Mouse (Mus musculus): Measurements from ENCODE around the gene Elovl1. TPM values are rescaled to one million over a fixed set of nuclear protein-coding genes. Genes with fewer than 3 reads are reported as not detected.

Elovl1 gene
- polyA plus RNA-seq, 1 experiment from 2014 or later, result 25.0 TPM

DNA sequence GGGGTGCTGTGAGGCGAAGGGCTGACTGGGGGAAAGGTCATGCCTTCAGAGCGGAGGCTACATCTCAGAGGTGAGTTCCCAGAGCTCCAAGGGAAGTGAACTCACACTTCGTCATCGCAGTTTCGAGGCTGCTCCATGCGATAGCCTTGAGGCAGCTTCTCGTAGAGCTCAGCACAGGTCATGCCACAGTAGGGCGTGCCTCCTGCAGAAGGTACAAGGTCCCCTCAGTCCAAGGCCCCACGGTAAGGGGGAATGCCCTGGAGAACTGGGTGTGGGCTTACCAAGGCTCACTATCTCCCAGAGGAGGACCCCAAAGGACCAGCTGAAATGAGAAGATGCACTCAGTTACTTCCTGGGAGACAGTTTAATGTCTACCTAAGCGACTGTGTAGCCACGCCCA lies 44.8 kb downstream of the Elovl1 start:
- Histone ChIP-seq H3K4me1 (ENCODE audit: control insufficient read depth, insufficient read depth, low read length) (no peaks in the 10 kb centered on the region), H3K9me3 (ENCODE audit: control insufficient read depth, low read length) (peaks cover 6% of the 10 kb centered on the region; the same call in 1 of the 2 replicates), H3K27ac (replicated peaks; ENCODE audit: low read depth, low read length) (no peak overlapping the region), H3K9ac (replicated peaks; ENCODE audit: low read length) (no peak overlapping the region), H3K27me3 (ENCODE audit: control insufficient read depth, insufficient read depth, low read length) (no peaks in the 10 kb centered on the region), H3K4me2 (ENCODE audit: low read length) (no peak overlapping the region), H3K36me3 (ENCODE audit: control insufficient read depth, insufficient read depth, low read length) (no peaks in the 10 kb centered on the region), H3K4me3 (replicated peaks; ENCODE audit: low read depth, low read length) (no peak overlapping the region)
- no peak for DNase-seq
- ATAC-seq (ENCODE audit: low FRiP score, low TSS enrichment), result no peak
- 90% methylated on average over 11 of the region's 11 CpGs for WGBS

DNA sequence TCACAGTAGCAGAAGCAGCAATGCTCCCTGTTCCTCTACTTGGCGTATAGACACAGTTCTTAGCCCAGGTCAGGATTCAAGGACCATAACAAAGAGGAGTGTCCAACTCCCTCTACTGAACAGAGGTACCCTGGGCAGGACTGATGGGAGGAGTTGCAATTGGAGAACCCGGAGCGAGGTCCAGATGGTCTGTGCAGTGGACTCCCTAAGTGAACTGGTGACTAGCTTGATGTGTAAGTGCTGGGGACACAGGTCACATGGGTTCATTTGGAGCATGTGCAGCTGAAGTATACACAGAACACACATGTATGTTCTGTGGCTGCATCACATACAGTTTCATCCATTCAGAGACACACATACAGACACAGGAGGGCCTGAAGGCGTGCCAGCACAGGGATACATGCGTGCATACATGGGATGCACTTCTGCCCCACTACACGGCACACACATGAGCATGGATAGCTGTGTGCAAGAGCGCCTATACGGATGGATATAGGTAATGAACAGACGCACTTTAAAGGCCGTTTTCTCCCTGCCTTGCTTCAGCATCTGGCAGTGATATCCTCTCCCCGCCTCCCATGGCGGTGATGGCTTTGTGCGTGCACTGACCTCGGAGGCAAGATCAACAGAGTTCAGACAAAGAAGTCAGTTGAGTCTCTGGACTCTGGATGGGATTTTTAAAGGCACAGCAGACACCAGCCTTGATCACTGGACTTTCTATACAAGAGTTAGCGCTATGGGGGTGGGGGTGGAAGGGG lies 49.1 kb downstream of the Elovl1 start:
- H3K36me3 ChIP-seq (ENCODE audit: control insufficient read depth, insufficient read depth, low read length), result no peaks in the 10 kb centered on the region
- no peaks in the 10 kb centered on the region for H3K27me3 ChIP-seq (ENCODE audit: control insufficient read depth, insufficient read depth, low read length)
- no peak for ATAC-seq (ENCODE audit: low FRiP score, low TSS enrichment)
- no peaks in the 10 kb centered on the region for H3K4me1 ChIP-seq (ENCODE audit: control insufficient read depth, insufficient read depth, low read length)
- H3K27ac ChIP-seq (replicated peaks; ENCODE audit: low read depth, low read length), result no peak overlapping the region
- no peak overlapping the region for H3K4me2 ChIP-seq (ENCODE audit: low read length)
- H3K9me3 ChIP-seq (ENCODE audit: control insufficient read depth, low read length), result no peaks in the 10 kb centered on the region
- no peak for DNase-seq
- H3K9ac ChIP-seq (replicated peaks; ENCODE audit: low read length), result no peak overlapping the region
- no peak overlapping the region for H3K4me3 ChIP-seq (replicated peaks; ENCODE audit: low read depth, low read length)
- 43% methylated on average over 15 of the region's 15 CpGs for WGBS

Other genes starting within 250 kb of the Elovl1 start
- 56.2 and 62.5 TPM in 2 replicates for gene Kdm4a, start 248.1 kb upstream of the Elovl1 start, polyA plus RNA-seq (2014; fragmentation: Nextera tagmentation; extraction: Ambion mirVana)
- gene Ptprf, start 136.7 kb upstream of the Elovl1 start, polyA plus RNA-seq (2014; fragmentation: Nextera tagmentation; extraction: Ambion mirVana), result 69.5 and 73.4 TPM in 2 replicates
- 13.2 and 14.7 TPM in 2 replicates for gene Szt2, start 18.8 kb upstream of the Elovl1 start, polyA plus RNA-seq (2014; fragmentation: Nextera tagmentation; extraction: Ambion mirVana)
- gene Med8, start 18.8 kb upstream of the Elovl1 start, polyA plus RNA-seq (2014; fragmentation: Nextera tagmentation; extraction: Ambion mirVana), result 89.6 and 109 TPM in 2 replicates
- gene Cdc20, start 9.3 kb downstream of the Elovl1 start, polyA plus RNA-seq (2014; fragmentation: Nextera tagmentation; extraction: Ambion mirVana), result 29.6 and 47.3 TPM in 2 replicates
- 0.13 TPM in 1 of 2 replicates, not detected in the other for gene Mpl, start 29.4 kb downstream of the Elovl1 start, polyA plus RNA-seq (2014; fragmentation: Nextera tagmentation; extraction: Ambion mirVana)
- gene Tie1, start 62.0 kb downstream of the Elovl1 start, polyA plus RNA-seq (2014; fragmentation: Nextera tagmentation; extraction: Ambion mirVana), result 8.1 and 12.0 TPM in 2 replicates
- not detected in 2 replicates for gene 2610528J11Rik, start 98.9 kb downstream of the Elovl1 start, polyA plus RNA-seq (2014; fragmentation: Nextera tagmentation; extraction: Ambion mirVana)
- not detected in 2 replicates for gene Tmem125, start 116.0 kb downstream of the Elovl1 start, polyA plus RNA-seq (2014; fragmentation: Nextera tagmentation; extraction: Ambion mirVana)
- 1.3 and 1.8 TPM in 2 replicates for gene Cfap57, start 192.7 kb downstream of the Elovl1 start, polyA plus RNA-seq (2014; fragmentation: Nextera tagmentation; extraction: Ambion mirVana)
- 106 and 117 TPM in 2 replicates for gene Ebna1bp2, start 192.7 kb downstream of the Elovl1 start, polyA plus RNA-seq (2014; fragmentation: Nextera tagmentation; extraction: Ambion mirVana)
- not detected in 2 replicates for gene Olfr62, start 230.9 kb downstream of the Elovl1 start, polyA plus RNA-seq (2014; fragmentation: Nextera tagmentation; extraction: Ambion mirVana)